Mouse (Mus musculus) embryo, embryonic 11 days (tissue): Measurements from ENCODE around the gene Ifit3.
"Not testable (repeated sequence)": the region's sequence is repeated elsewhere in the genome, so short reads cannot be mapped to it uniquely, and the experiment has no call there.

ENCODE experiments used
- DNase-seq: peaks from one replicate; pipeline ENCODE4 v3.0.0-alpha.2; 2015

Gene Ifit3

GRCm38 (mm10) chr19:34588959-34589358 is 5.6 kb downstream of the Ifit3 start:
- DNase-seq: no peak

GRCm38 (mm10) chr19:34593456-34593855 is 10.1 kb downstream of the Ifit3 start:
- DNase-seq: no peak

GRCm38 (mm10) chr19:34594523-34594922 is 11.2 kb downstream of the Ifit3 start:
- DNase-seq: not testable (repeated sequence)

- DNase-seq: no peak
Observed at GRCm38 (mm10) chr19:34596811-34597210, 13.5 kb downstream of the Ifit3 start.

GRCm38 (mm10) chr19:34598341-34598740 is 15.0 kb downstream of the Ifit3 start:
- no peak for DNase-seq

GRCm38 (mm10) chr19:34599250-34599649 is 15.9 kb downstream of the Ifit3 start:
- not testable (repeated sequence) for DNase-seq

GRCm38 (mm10) chr19:34601888-34602287 is 18.6 kb downstream of the Ifit3 start, which contains the start of gene Ifit1bl1:
Gene Ifit1bl1, minus strand, starts transcription at chr19:34601956.
- not testable (repeated sequence) for DNase-seq

- no peak for DNase-seq
Observed at GRCm38 (mm10) chr19:34605472-34605871, 22.1 kb downstream of the Ifit3 start.

GRCm38 (mm10) chr19:34607237-34608051 is 24.1 kb downstream of the Ifit3 start, which contains the start of gene Ifit3b:
Gene Ifit3b, plus strand, starts transcription at chr19:34607970.
- DNase-seq: not testable (repeated sequence)

- DNase-seq: not testable (repeated sequence)
Observed at GRCm38 (mm10) chr19:34610118-34610517, 26.8 kb downstream of the Ifit3 start.

GRCm38 (mm10) chr19:34612243-34613001 is 29.1 kb downstream of the Ifit3 start:
- DNase-seq: not testable (repeated sequence)

GRCm38 (mm10) chr19:34620871-34621270 is 37.5 kb downstream of the Ifit3 start:
- DNase-seq: no peak

GRCm38 (mm10) chr19:34623781-34624180 is 40.5 kb downstream of the Ifit3 start:
- no peak for DNase-seq

GRCm38 (mm10) chr19:34624663-34625062 is 41.3 kb downstream of the Ifit3 start:
- DNase-seq: no peak

- DNase-seq: no peak
Observed at GRCm38 (mm10) chr19:34627496-34627895, 44.2 kb downstream of the Ifit3 start.

- DNase-seq: no peak
Observed at GRCm38 (mm10) chr19:34631487-34631886, 48.2 kb downstream of the Ifit3 start.

- DNase-seq: no peak
Observed at GRCm38 (mm10) chr19:34633484-34633883, 50.2 kb downstream of the Ifit3 start.

- peak; percentile 71 for DNase-seq
Observed at GRCm38 (mm10) chr19:34636933-34637557, 53.7 kb downstream of the Ifit3 start.
